Comparison of ENCODE assay signal across 8 mouse cellular contexts in genomic region chr13:119631482-119632155, GRCm38 (mm10). TPM values are rescaled to one million over a fixed set of nuclear protein-coding genes. Genes with fewer than 3 reads are reported as not detected.
DNase-seq lines count a peak whose midpoint lies in the region; ATAC-seq and TF ChIP-seq lines count a peak whose summit lies in the region.

No protein-coding gene starts in this region.

- peak overlapping the region; percentile 51 for H3K4me2 ChIP-seq in hindbrain, embryonic 13.5 days
- peak overlapping the region; percentile 72 for H3K4me2 ChIP-seq in lung, postnatal 0 days (replicated peaks; ENCODE audit: low read depth, low read length)

- WGBS in hindbrain, embryonic 13.5 days, result 12% methylated on average over 21 of the region's 33 CpGs
- 1% methylated on average over 26 of the region's 33 CpGs for WGBS in lung, postnatal 0 days

- H3K36me3 ChIP-seq in hindbrain, embryonic 13.5 days, result no peaks in the 10 kb centered on the region
- H3K36me3 ChIP-seq in lung, postnatal 0 days (ENCODE audit: insufficient read depth, low read length), result no peaks in the 10 kb centered on the region

- peak; percentile 95 for DNase-seq in ZHBTc4 (ENCODE audit: low read depth, low spot score)
- peak; percentile 87 for DNase-seq in cerebellum, postnatal 36 days
- DNase-seq in frontal cortex, postnatal 25 days (ENCODE audit: low spot score in 2 of 2), result peak; percentile 51 to 57
- DNase-seq in layer of hippocampus, postnatal 14 days (ENCODE audit: low spot score in 2 of 2), result peak; percentile 80 to 83
- peak; percentile 96 for DNase-seq in lung, postnatal 0 days (ENCODE audit: low spot score)
- peak; percentile 67 for DNase-seq in ovary, postnatal 14 days (ENCODE audit: low spot score)
- DNase-seq in thymus, postnatal 14 days, result peak; percentile 87

- TF ChIP-seq CTCF in lung, postnatal 0 days (IDR thresholded peaks at IDR 0.05), result no peak

- ATAC-seq in hindbrain, embryonic 13.5 days (ENCODE audit: low FRiP score), result peak; percentile 96
- peak; percentile 98 for ATAC-seq in lung, postnatal 0 days

- peak overlapping the region; percentile 46 for H3K4me3 ChIP-seq in hindbrain, embryonic 13.5 days
- peak overlapping the region; percentile 45 for H3K4me3 ChIP-seq in lung, postnatal 0 days (ENCODE audit: low read depth, low read length)

- H3K27me3 ChIP-seq in hindbrain, embryonic 13.5 days, result peaks cover 10% of the 10 kb centered on the region; the same call in 1 of the 2 replicates
- H3K27me3 ChIP-seq in lung, postnatal 0 days (replicated peaks; ENCODE audit: insufficient read depth, low read length), result no peaks in the 10 kb centered on the region

- H3K9ac ChIP-seq in hindbrain, embryonic 13.5 days, result peak overlapping the region; percentile 60; the same call in 1 of the 2 replicates
- H3K9ac ChIP-seq in lung, postnatal 0 days (replicated peaks; ENCODE audit: low read depth), result no peak overlapping the region

- H3K9me3 ChIP-seq in hindbrain, embryonic 13.5 days, result no peaks in the 10 kb centered on the region
- no peaks in the 10 kb centered on the region for H3K9me3 ChIP-seq in lung, postnatal 0 days (ENCODE audit: low read length)

- H3K27ac ChIP-seq in hindbrain, embryonic 13.5 days, result peak overlapping the region; percentile 35; the same call in 1 of the 2 replicates
- H3K27ac ChIP-seq in lung, postnatal 0 days (ENCODE audit: low read length), result no peak overlapping the region

- TF ChIP-seq EP300 in lung, postnatal 0 days (IDR thresholded peaks at IDR 0.05), result no peak

- H3K4me1 ChIP-seq in hindbrain, embryonic 13.5 days (replicated peaks), result no peaks in the 10 kb centered on the region
- no peaks in the 10 kb centered on the region for H3K4me1 ChIP-seq in lung, postnatal 0 days (ENCODE audit: insufficient read depth, low read depth, low read length)

RNA-seq across cellular contexts. Expression of gene Ccl28, which starts 8.0 kb away (rescaled TPM):
- 0.30 and 0.49 TPM in 2 replicates for polyA plus RNA-seq in hindbrain, embryonic 13.5 days (2015; fragmentation: Nextera tagmentation; extraction: Ambion mirVana)
- total RNA-seq in layer of hippocampus, postnatal 14 days (2021), result 1 to 10 TPM; 1.3 to 1.5 TPM
- polyA plus RNA-seq in lung, postnatal 0 days (2015; fragmentation: Nextera tagmentation; extraction: Ambion mirVana), result 0.10 and 0.17 TPM in 2 replicates

RNA-seq across cellular contexts. Expression of gene Hmgcs1, which starts 58.6 kb away (rescaled TPM):
- 423 and 434 TPM in 2 replicates for polyA plus RNA-seq in hindbrain, embryonic 13.5 days (2015; fragmentation: Nextera tagmentation; extraction: Ambion mirVana)
- total RNA-seq in layer of hippocampus, postnatal 14 days (2021), result 100 to 1,000 TPM; 424 to 503 TPM
- 95.4 and 118 TPM in 2 replicates for polyA plus RNA-seq in lung, postnatal 0 days (2015; fragmentation: Nextera tagmentation; extraction: Ambion mirVana)
